Mouse (Mus musculus): ENCODE data around the gene Grm3. TPM values are rescaled to one million over a fixed set of nuclear protein-coding genes. Genes with fewer than 3 reads are reported as not detected.

The Grm3 gene
- polyA plus RNA-seq, 2 experiments, result 0.54 to 0.84 TPM

- 85% methylated on average over 1 of the region's 1 CpGs for WGBS
- H3K9ac ChIP-seq (ENCODE audit: low read depth, low read length, severe bottlenecking), result no peak overlapping the region
- no peaks in the 10 kb centered on the region for H3K4me1 ChIP-seq (ENCODE audit: control insufficient read depth, insufficient read depth, low read length)
- H3K4me2 ChIP-seq (replicated peaks; ENCODE audit: low read depth, low read length, severe bottlenecking), result no peak overlapping the region
- no peak overlapping the region for H3K27ac ChIP-seq (replicated peaks; ENCODE audit: low read depth, low read length)
- no peak overlapping the region for H3K4me3 ChIP-seq (replicated peaks; ENCODE audit: low read length)
- H3K27me3 ChIP-seq (ENCODE audit: control insufficient read depth, insufficient read depth, low read length), result no peaks in the 10 kb centered on the region
- TF ChIP-seq POLR2A (IDR thresholded peaks at IDR 0.05; ENCODE audit: borderline replicate concordance, extremely low read depth, insufficient read depth, insufficient read length), result no peak
- DNase-seq (ENCODE audit: low spot score) (no peak), ATAC-seq (ENCODE audit: low FRiP score, low read depth) (no peak)
- H3K9me3 ChIP-seq (ENCODE audit: control insufficient read depth, low read length), result no peaks in the 10 kb centered on the region
- H3K36me3 ChIP-seq (ENCODE audit: control insufficient read depth, insufficient read depth, low read length), result no peaks in the 10 kb centered on the region
Observed at GRCm38 (mm10) chr5:9669002-9669401, 56.0 kb downstream of the Grm3 start.

GRCm38 (mm10) chr5:9663416-9663815 is 61.6 kb downstream of the Grm3 start:
- TF ChIP-seq POLR2A (IDR thresholded peaks at IDR 0.05; ENCODE audit: borderline replicate concordance, extremely low read depth, insufficient read depth, insufficient read length), result no peak

GRCm38 (mm10) chr5:9661870-9662589 is 62.9 kb downstream of the Grm3 start:
- WGBS, result 53% methylated on average over 9 of the region's 9 CpGs
- no peak for DNase-seq (ENCODE audit: low spot score)
- no peak overlapping the region for H3K4me2 ChIP-seq (replicated peaks; ENCODE audit: low read depth, low read length, severe bottlenecking)
- no peak overlapping the region for H3K4me3 ChIP-seq (replicated peaks; ENCODE audit: low read length)
- no peaks in the 10 kb centered on the region for H3K4me1 ChIP-seq (ENCODE audit: control insufficient read depth, insufficient read depth, low read length)
- no peaks in the 10 kb centered on the region for H3K27me3 ChIP-seq (ENCODE audit: control insufficient read depth, insufficient read depth, low read length)
- no peak overlapping the region for H3K27ac ChIP-seq (replicated peaks; ENCODE audit: low read depth, low read length)
- no peak for ATAC-seq (ENCODE audit: low FRiP score, low read depth)
- no peak for TF ChIP-seq POLR2A (IDR thresholded peaks at IDR 0.05; ENCODE audit: borderline replicate concordance, extremely low read depth, insufficient read depth, insufficient read length)
- H3K9ac ChIP-seq (ENCODE audit: low read depth, low read length, severe bottlenecking), result no peak overlapping the region
- H3K9me3 ChIP-seq (ENCODE audit: control insufficient read depth, low read length), result no peaks in the 10 kb centered on the region
- no peaks in the 10 kb centered on the region for H3K36me3 ChIP-seq (ENCODE audit: control insufficient read depth, insufficient read depth, low read length)

More at GRCm38 (mm10) chr5:9663416-9663815, 61.6 kb downstream of the Grm3 start:
- DNase-seq (ENCODE audit: low spot score) (no peak), ATAC-seq (ENCODE audit: low FRiP score, low read depth) (no peak)
- no peak overlapping the region for H3K4me2 ChIP-seq (replicated peaks; ENCODE audit: low read depth, low read length, severe bottlenecking)
- H3K9me3 ChIP-seq (ENCODE audit: control insufficient read depth, low read length), result no peaks in the 10 kb centered on the region
- H3K36me3 ChIP-seq (ENCODE audit: control insufficient read depth, insufficient read depth, low read length), result no peaks in the 10 kb centered on the region
- H3K4me3 ChIP-seq (replicated peaks; ENCODE audit: low read length), result no peak overlapping the region
- H3K9ac ChIP-seq (ENCODE audit: low read depth, low read length, severe bottlenecking), result no peak overlapping the region
- no peaks in the 10 kb centered on the region for H3K4me1 ChIP-seq (ENCODE audit: control insufficient read depth, insufficient read depth, low read length)
- H3K27me3 ChIP-seq (ENCODE audit: control insufficient read depth, insufficient read depth, low read length), result no peaks in the 10 kb centered on the region
- no peak overlapping the region for H3K27ac ChIP-seq (replicated peaks; ENCODE audit: low read depth, low read length)
- 83% methylated on average over 3 of the region's 3 CpGs for WGBS

DNA sequence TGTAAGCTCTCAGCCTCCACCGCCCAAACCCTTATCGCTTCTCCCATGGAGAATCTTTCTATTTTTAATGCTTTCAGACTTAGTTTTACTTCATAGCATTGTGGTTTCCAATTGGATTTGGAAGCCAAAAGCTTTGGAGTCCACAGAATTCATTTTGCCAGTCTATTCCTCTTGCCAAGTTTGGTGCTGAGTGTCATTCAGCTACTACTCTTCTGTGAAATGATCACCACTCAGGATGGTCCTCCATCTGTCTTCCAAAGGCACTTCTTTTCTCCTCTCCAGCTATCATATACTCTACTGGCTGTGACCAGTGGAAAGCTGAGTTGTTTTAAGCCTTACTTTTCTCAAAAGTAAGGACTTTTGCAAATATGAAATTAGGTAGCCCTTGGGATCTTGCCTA is 86.4 kb downstream of the Grm3 start:
- H3K36me3 ChIP-seq (ENCODE audit: control insufficient read depth, insufficient read depth, low read length), result no peaks in the 10 kb centered on the region
- 88% methylated on average over 2 of the region's 2 CpGs for WGBS
- DNase-seq (ENCODE audit: low spot score), result no peak
- H3K4me1 ChIP-seq (ENCODE audit: control insufficient read depth, insufficient read depth, low read length), result no peaks in the 10 kb centered on the region
- H3K9ac ChIP-seq (ENCODE audit: low read depth, low read length, severe bottlenecking), result no peak overlapping the region
- no peaks in the 10 kb centered on the region for H3K9me3 ChIP-seq (ENCODE audit: control insufficient read depth, low read length)
- no peaks in the 10 kb centered on the region for H3K27me3 ChIP-seq (ENCODE audit: control insufficient read depth, insufficient read depth, low read length)
- no peak overlapping the region for H3K4me3 ChIP-seq (replicated peaks; ENCODE audit: low read length)
- H3K27ac ChIP-seq (replicated peaks; ENCODE audit: low read depth, low read length), result no peak overlapping the region
- TF ChIP-seq POLR2A (IDR thresholded peaks at IDR 0.05; ENCODE audit: borderline replicate concordance, extremely low read depth, insufficient read depth, insufficient read length), result no peak
- H3K4me2 ChIP-seq (replicated peaks; ENCODE audit: low read depth, low read length, severe bottlenecking), result no peak overlapping the region
- ATAC-seq (ENCODE audit: low FRiP score, low read depth), result no peak

DNA sequence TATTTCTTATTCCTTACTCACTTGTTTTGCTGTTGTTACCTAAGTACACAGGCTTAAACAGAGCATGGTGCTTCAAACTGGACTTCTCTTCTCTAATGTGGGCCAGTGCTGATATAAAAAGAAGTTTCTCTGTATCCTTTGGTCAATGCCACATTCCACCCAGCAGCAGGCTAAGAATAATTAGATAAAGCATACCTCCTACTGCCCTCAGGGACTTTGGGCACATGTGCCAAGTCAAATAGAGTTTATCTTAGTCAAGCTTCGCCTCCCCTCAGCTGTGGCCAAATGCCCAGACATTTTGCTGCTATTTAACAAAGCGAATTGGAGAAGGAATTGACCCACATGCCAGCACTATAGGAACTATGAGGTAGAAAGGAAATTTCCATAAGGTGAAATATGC is 97.8 kb downstream of the Grm3 start:
- WGBS, result 71% methylated on average over 2 of the region's 2 CpGs
- Histone ChIP-seq H3K9me3 (ENCODE audit: control insufficient read depth, low read length) (no peaks in the 10 kb centered on the region), H3K9ac (ENCODE audit: low read depth, low read length, severe bottlenecking) (no peak overlapping the region), H3K36me3 (ENCODE audit: control insufficient read depth, insufficient read depth, low read length) (no peaks in the 10 kb centered on the region), H3K27me3 (ENCODE audit: control insufficient read depth, insufficient read depth, low read length) (no peaks in the 10 kb centered on the region), H3K4me1 (ENCODE audit: control insufficient read depth, insufficient read depth, low read length) (no peaks in the 10 kb centered on the region), H3K4me3 (replicated peaks; ENCODE audit: low read length) (no peak overlapping the region), H3K4me2 (replicated peaks; ENCODE audit: low read depth, low read length, severe bottlenecking) (no peak overlapping the region), H3K27ac (replicated peaks; ENCODE audit: low read depth, low read length) (no peak overlapping the region)
- TF ChIP-seq POLR2A (IDR thresholded peaks at IDR 0.05; ENCODE audit: borderline replicate concordance, extremely low read depth, insufficient read depth, insufficient read length), result no peak
- ATAC-seq (ENCODE audit: low FRiP score, low read depth) (no peak), DNase-seq (ENCODE audit: low spot score) (no peak)

Data from limb, embryonic 14.5 days (tissue).